Comparison of ENCODE assay signal across 8 mouse cellular contexts in genomic region chr4:155217241-155218103, GRCm38 (mm10). TPM values are rescaled to one million over a fixed set of nuclear protein-coding genes. Genes with fewer than 3 reads are reported as not detected.
DNase-seq lines count a peak whose midpoint lies in the region; ATAC-seq lines count a peak whose summit lies in the region.

No protein-coding gene starts in this region.

- H3K9ac ChIP-seq in limb, embryonic 13.5 days = peak overlapping the region; percentile 50
- no peak overlapping the region for H3K9ac ChIP-seq in midbrain, embryonic 14.5 days (replicated peaks; ENCODE audit: low read length)

- H3K4me2 ChIP-seq in limb, embryonic 13.5 days (replicated peaks) = peak overlapping the region; percentile 96
- peak overlapping the region; percentile 17 for H3K4me2 ChIP-seq in midbrain, embryonic 14.5 days (ENCODE audit: low read length)

- no peaks in the 10 kb centered on the region for H3K9me3 ChIP-seq in limb, embryonic 13.5 days
- H3K9me3 ChIP-seq in midbrain, embryonic 14.5 days (ENCODE audit: control insufficient read depth, low read length) = no peaks in the 10 kb centered on the region

- peak overlapping the region; percentile 98 for H3K4me3 ChIP-seq in limb, embryonic 13.5 days
- no peak overlapping the region for H3K4me3 ChIP-seq in midbrain, embryonic 14.5 days (replicated peaks; ENCODE audit: low read depth, low read length)

- peaks cover 83% of the 10 kb centered on the region for H3K4me1 ChIP-seq in limb, embryonic 13.5 days
- peaks cover 80% of the 10 kb centered on the region for H3K4me1 ChIP-seq in midbrain, embryonic 14.5 days (ENCODE audit: control insufficient read depth, insufficient read depth, low read length)

- no peaks in the 10 kb centered on the region for H3K27me3 ChIP-seq in limb, embryonic 13.5 days
- no peaks in the 10 kb centered on the region for H3K27me3 ChIP-seq in midbrain, embryonic 14.5 days (ENCODE audit: control insufficient read depth, insufficient read depth, low read length)

- DNase-seq in cerebellum, adult 11-12 months = peak; percentile 45
- no peak for DNase-seq in cerebellum, postnatal 36 days
- DNase-seq in adrenal gland, adult 8-10 months = peak; percentile 83
- DNase-seq in heart, postnatal 36 days = peak; percentile 57 to 60
- DNase-seq in midbrain, embryonic 14.5 days = no peak
- DNase-seq in right cerebral cortex, postnatal 4 days = no peak

- no peak for ATAC-seq in limb, embryonic 13.5 days (ENCODE audit: low FRiP score, low read depth)
- no peak for ATAC-seq in midbrain, embryonic 14.5 days (ENCODE audit: low FRiP score, low TSS enrichment)
- no peak for ATAC-seq in erythroblast, adult 5-6 weeks (replicated peaks; ENCODE audit: low FRiP score, poor library complexity, severe bottlenecking)

- WGBS in limb, embryonic 13.5 days = 38% methylated on average over 12 of the region's 12 CpGs
- 81% methylated on average over 12 of the region's 12 CpGs for WGBS in midbrain, embryonic 14.5 days

- H3K36me3 ChIP-seq in limb, embryonic 13.5 days = peaks cover 16% of the 10 kb centered on the region
- no peaks in the 10 kb centered on the region for H3K36me3 ChIP-seq in midbrain, embryonic 14.5 days (ENCODE audit: control insufficient read depth, insufficient read depth, low read length)

- 0 out of 2 replicates have a peak overlapping the region, but pooled peaks have one; percentile 44 for H3K27ac ChIP-seq in limb, embryonic 13.5 days
- no peak overlapping the region for H3K27ac ChIP-seq in midbrain, embryonic 14.5 days (replicated peaks; ENCODE audit: low read depth, low read length)

- intact Hi-C loops in heart, postnatal 36 days (cut with DNase I) = loop anchor here (1.0 to 2.0 kb wide), 3 partner anchors 17 to 122 kb away; no protein-coding TSS in a partner anchor

RNA-seq across cellular contexts. Expression of gene Ski, which starts 4.9 kb away (rescaled TPM):
- total RNA-seq in adrenal gland, adult 8-10 months (2022) = 10 to 100 TPM; 64.1 to 85.4 (median 69.1) TPM
- 10 to 100 TPM; 53.3 to 56.8 TPM for total RNA-seq in heart, postnatal 36 days (2021)
- polyA plus RNA-seq in limb, embryonic 13.5 days (2015; fragmentation: Nextera tagmentation; extraction: Ambion mirVana) = 24.4 and 24.8 TPM in 2 replicates
- 14.3 and 15.4 TPM in 2 replicates for polyA plus RNA-seq in midbrain, embryonic 14.5 days (2014; fragmentation: Nextera tagmentation; extraction: Ambion mirVana)
- 8.8 and 10.8 TPM in 2 replicates for total RNA-seq in erythroblast, adult 5-6 weeks (2015; ENCODE audit: low replicate concordance)
- total RNA-seq in erythroblast, adult 5-6 weeks (2017; ENCODE audit: low replicate concordance) = 2.8 and 3.4 TPM in 2 replicates

RNA-seq across cellular contexts. Expression of gene Faap20, which starts 32.1 kb away (rescaled TPM):
- total RNA-seq in adrenal gland, adult 8-10 months (2022) = 10 to 100 TPM; 57.4 to 70.1 (median 60.8) TPM
- 10 to 100 TPM; 14.5 to 18.3 TPM for total RNA-seq in heart, postnatal 36 days (2021)
- 92.1 and 97.8 TPM in 2 replicates for polyA plus RNA-seq in limb, embryonic 13.5 days (2015; fragmentation: Nextera tagmentation; extraction: Ambion mirVana)
- polyA plus RNA-seq in midbrain, embryonic 14.5 days (2014; fragmentation: Nextera tagmentation; extraction: Ambion mirVana) = 74.1 and 85.6 TPM in 2 replicates
- total RNA-seq in erythroblast, adult 5-6 weeks (2015; ENCODE audit: low replicate concordance) = 5.4 and 8.1 TPM in 2 replicates
- total RNA-seq in erythroblast, adult 5-6 weeks (2017; ENCODE audit: low replicate concordance) = 2.9 and 3.5 TPM in 2 replicates

Comparison
In these comparisons a context has a peak if more than half of its experiments do, and no peak if none do; other contexts are left out.
1. DNase-seq: peak in cerebellum, adult 11-12 months (single experiment), adrenal gland, adult 8-10 months (single experiment) and heart, postnatal 36 days (2 of 2); none in cerebellum, postnatal 36 days (0 of 2), midbrain, embryonic 14.5 days (single experiment) and right cerebral cortex, postnatal 4 days (single experiment).
2. RNA of gene Ski, which starts 4.9 kb away (total RNA-seq): 64.1 to 85.4 TPM in adrenal gland, adult 8-10 months and 53.3 to 56.8 TPM in heart, postnatal 36 days; 2.8 to 10.8 TPM in erythroblast, adult 5-6 weeks; every median in the first group is over 4 times any median in the second.